Mouse (Mus musculus) forebrain, embryonic 11.5 days (tissue): ENCODE data around the gene Phf12. TPM values are rescaled to one million over a fixed set of nuclear protein-coding genes. Genes with fewer than 3 reads are reported as not detected.

Experiments
- ATAC-seq: fragments of 200-750 bp; cut with Nextera tagmentation; replicated peaks from 2 replicates; pipeline ENCODE4 v1.8.0; 2017; ENCODE audit warnings: moderate TSS enrichment; ENCODE audit not compliant: low FRiP score
- DNase-seq: peaks from one replicate; pipeline ENCODE4 v3.0.0-alpha.2; 2017; ENCODE audit warnings: low spot score
- H3K27ac ChIP-seq: fragments of 300-500 bp; sonication (generic); 2 replicates; pipeline ENCODE4 v1.5.1; 2014; ENCODE audit warnings: low read depth, low read length
- H3K27me3 ChIP-seq: fragments of 300-500 bp; sonication (generic); 2 replicates; pipeline ENCODE4 v1.6.1; 2014; ENCODE audit warnings: mild to moderate bottlenecking, low read length, mixed read lengths; ENCODE audit not compliant: control insufficient read depth, insufficient read depth
- H3K36me3 ChIP-seq: fragments of 300-500 bp; sonication (generic); 2 replicates; pipeline ENCODE4 v1.6.1; 2014; ENCODE audit warnings: mild to moderate bottlenecking, low read length, moderate library complexity, mixed read lengths; ENCODE audit not compliant: control insufficient read depth, insufficient read depth
- H3K4me1 ChIP-seq: fragments of 300-500 bp; sonication (generic); replicated peaks from 2 replicates; pipeline ENCODE4 v1.6.1; 2014; ENCODE audit warnings: low read length, mixed read lengths; ENCODE audit not compliant: control insufficient read depth, insufficient read depth
- H3K4me2 ChIP-seq: fragments of 300-500 bp; sonication (generic); 2 replicates; pipeline ENCODE4 v1.6.1; 2014; ENCODE audit warnings: low read depth, mild to moderate bottlenecking, low read length, moderate library complexity, mixed read lengths; ENCODE audit not compliant: severe bottlenecking
- H3K4me3 ChIP-seq: fragments of 300-500 bp; sonication (generic); 2 replicates; pipeline ENCODE4 v1.5.1; 2014; ENCODE audit warnings: low read depth, low read length
- H3K9ac ChIP-seq: fragments of 300-500 bp; sonication (generic); 2 replicates; pipeline ENCODE4 v1.6.1; 2014; ENCODE audit warnings: low read length
- H3K9me3 ChIP-seq: fragments of 300-500 bp; sonication (generic); 2 replicates; pipeline ENCODE4 v1.6.1; 2016; ENCODE audit warnings: low read length, mixed read lengths; ENCODE audit not compliant: control insufficient read depth
- WGBS: fragments of 180-500 bp; shearing (Covaris S2); extraction: QIAGEN DNeasy Blood & Tissue Kit; methylation state at CpG from one replicate; pipeline ENCODE4 v1.1.7; 2014; 5-methylcytosine and 5-hydroxymethylcytosine counted together
- polyA plus RNA-seq: library from polyadenylated mRNA; unstranded; fragments of >200 nt; fragmentation: Nextera tagmentation; extraction: Ambion mirVana; gene quantifications from 2 replicates; pipeline ENCODE4 v1.2.1, GENCODE M21; 2014

Gene Phf12
- polyA plus RNA-seq, 1 experiment from 2014 or later = 30.5 TPM

DNA sequence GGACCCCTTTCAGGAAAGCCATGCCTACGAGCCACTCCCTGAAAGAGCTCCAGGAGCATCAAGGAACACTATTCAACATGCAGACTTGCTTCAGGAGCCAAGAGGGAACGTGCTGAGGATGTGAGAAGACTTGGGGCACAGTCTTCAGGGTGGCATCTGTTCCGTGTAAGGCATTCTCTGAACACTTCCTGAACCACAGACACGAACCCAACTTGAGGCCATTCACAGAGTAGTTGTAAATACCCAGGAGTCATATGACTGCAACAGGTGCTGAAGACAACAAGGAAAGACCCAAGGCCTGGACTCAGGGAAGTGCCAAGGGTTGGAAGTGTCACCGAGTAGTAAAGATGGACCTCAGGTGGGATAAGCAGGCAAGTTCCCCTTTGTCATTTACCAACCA is 85.0 kb downstream of the Phf12 start:
- Histone ChIP-seq H3K9ac (no peak overlapping the region), H3K4me1 (no peaks in the 10 kb centered on the region), H3K9me3 (no peaks in the 10 kb centered on the region), H3K4me3 (no peak overlapping the region), H3K27ac (no peak overlapping the region), H3K4me2 (no peak overlapping the region), H3K36me3 (no peaks in the 10 kb centered on the region), H3K27me3 (no peaks in the 10 kb centered on the region)
- WGBS = 75% methylated on average over 5 of the region's 5 CpGs
- no peak for ATAC-seq
- DNase-seq = no peak

DNA sequence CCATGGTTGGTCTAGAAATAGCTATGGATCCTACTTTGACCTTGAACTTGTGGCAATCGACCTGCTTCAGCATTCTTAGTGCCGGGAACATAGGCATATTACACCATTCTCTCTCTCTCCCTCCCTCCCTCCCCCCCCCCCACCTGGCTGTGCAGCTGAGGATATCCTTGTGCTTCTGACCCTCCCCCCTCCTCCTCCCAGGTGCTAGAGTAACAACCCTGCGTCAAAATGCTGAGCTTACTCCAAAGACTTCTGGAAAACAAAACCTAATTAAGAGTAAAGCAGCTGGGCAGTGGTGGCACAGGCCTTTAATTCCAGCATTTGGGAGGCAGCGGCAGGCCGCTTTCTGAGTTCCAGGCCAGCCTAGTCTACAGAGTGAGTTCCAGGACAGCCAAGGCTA is 86.6 kb downstream of the Phf12 start:
- Histone ChIP-seq H3K27ac (no peak overlapping the region), H3K4me3 (no peak overlapping the region), H3K36me3 (peaks cover under 1% of the 10 kb centered on the region; the same call in 1 of the 2 replicates), H3K9ac (no peak overlapping the region), H3K4me1 (no peaks in the 10 kb centered on the region), H3K4me2 (no peak overlapping the region), H3K27me3 (no peaks in the 10 kb centered on the region), H3K9me3 (no peaks in the 10 kb centered on the region)
- DNase-seq = no peak
- 78% methylated on average over 5 of the region's 5 CpGs for WGBS
- no peak for ATAC-seq

DNA sequence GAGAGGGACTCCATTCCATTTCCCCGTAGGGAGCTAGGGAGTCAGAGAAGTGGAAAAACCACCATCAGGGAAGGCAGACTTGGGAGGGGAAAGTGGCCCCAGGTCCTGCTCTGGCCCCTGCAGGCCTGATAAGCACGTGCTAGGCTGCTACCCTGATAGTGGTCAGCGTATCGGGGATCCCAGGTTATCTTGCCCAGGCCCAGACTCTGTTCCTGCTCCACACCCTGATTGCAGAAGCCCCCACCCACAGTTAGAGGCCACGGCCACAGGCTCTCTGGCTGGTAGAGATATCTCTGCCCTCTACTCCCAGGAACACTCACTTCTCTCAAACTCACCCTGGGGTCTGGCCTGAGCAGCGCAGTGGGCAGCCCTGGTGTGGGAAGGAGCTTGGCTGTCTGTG is 87.1 kb downstream of the Phf12 start:
- no peak overlapping the region for H3K27ac ChIP-seq
- no peak for ATAC-seq
- H3K4me2 ChIP-seq = no peak overlapping the region
- peaks cover 3% of the 10 kb centered on the region; the same call in 1 of the 2 replicates for H3K36me3 ChIP-seq
- no peaks in the 10 kb centered on the region for H3K4me1 ChIP-seq
- H3K27me3 ChIP-seq = no peaks in the 10 kb centered on the region
- H3K4me3 ChIP-seq = no peak overlapping the region
- no peak for DNase-seq
- H3K9me3 ChIP-seq = no peaks in the 10 kb centered on the region
- WGBS = 86% methylated on average over 6 of the region's 6 CpGs
- H3K9ac ChIP-seq = no peak overlapping the region

DNA sequence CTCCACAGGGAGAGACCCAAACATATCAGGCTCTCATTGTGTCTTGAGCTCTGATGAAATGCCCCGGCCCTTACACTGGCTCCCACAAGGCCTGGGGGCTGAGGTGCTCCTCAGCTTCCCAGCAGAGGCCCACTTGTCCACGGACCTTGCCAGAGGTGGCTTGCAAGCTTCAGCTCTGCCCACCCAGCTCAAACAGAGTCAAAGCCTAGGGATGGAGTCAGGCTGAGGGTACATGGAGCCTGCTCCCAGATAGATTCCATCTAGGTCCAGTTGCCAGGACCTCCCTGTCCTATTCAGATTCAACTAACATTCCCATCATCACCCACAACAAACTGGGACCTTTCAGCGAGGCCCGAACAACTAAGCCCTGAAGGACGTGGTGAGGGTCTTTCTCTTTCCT is 89.4 kb downstream of the Phf12 start:
- no peaks in the 10 kb centered on the region for H3K27me3 ChIP-seq
- H3K9me3 ChIP-seq = no peaks in the 10 kb centered on the region
- peaks cover 5% of the 10 kb centered on the region; the same call in 1 of the 2 replicates for H3K36me3 ChIP-seq
- no peak overlapping the region for H3K9ac ChIP-seq
- H3K27ac ChIP-seq = no peak overlapping the region
- H3K4me3 ChIP-seq = no peak overlapping the region
- no peaks in the 10 kb centered on the region for H3K4me1 ChIP-seq
- ATAC-seq (no peak), DNase-seq (no peak)
- no peak overlapping the region for H3K4me2 ChIP-seq
- 84% methylated on average over 5 of the region's 5 CpGs for WGBS

DNA sequence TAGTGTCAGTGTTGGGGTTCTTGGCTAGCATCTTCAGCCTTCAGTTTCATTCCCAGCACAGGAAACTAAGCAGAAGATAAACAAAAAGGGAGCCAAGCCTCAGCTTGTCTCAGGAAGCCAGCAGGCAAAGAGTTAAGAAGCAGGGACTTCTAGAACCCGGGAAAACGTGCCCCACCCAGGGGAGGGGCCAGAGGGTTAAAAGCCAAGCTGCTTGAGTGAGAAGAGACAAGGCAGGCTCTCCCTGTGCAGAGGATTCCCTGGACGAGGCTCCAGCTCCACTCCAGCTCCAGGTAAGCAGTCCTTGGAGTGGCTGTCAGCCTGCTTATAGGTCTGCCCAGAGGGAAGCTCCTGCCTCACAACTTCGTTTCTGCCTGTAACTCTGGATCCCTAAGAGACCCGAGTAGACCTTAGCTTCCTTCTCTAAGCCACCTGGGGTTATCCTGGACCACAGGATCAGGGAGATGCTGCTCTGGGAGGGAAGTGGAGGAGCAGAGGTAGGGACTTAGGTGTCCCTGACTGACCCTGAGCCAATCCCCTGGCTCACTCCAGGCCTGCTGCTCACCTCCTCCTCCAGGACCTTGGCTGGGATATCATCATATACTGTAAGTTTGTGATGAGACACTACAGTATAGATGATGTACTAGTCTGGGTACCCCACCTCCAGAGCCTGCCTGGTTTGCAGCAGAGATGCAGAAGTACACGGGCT is 90.0 kb downstream of the Phf12 start:
- no peaks in the 10 kb centered on the region for H3K27me3 ChIP-seq
- H3K4me3 ChIP-seq = no peak overlapping the region
- H3K9me3 ChIP-seq = no peaks in the 10 kb centered on the region
- no peak overlapping the region for H3K4me2 ChIP-seq
- no peak overlapping the region for H3K27ac ChIP-seq
- no peak overlapping the region for H3K9ac ChIP-seq
- peaks cover 5% of the 10 kb centered on the region; the same call in 1 of the 2 replicates for H3K36me3 ChIP-seq
- no peak for DNase-seq
- H3K4me1 ChIP-seq = no peaks in the 10 kb centered on the region
- 35% methylated on average over 6 of the region's 6 CpGs for WGBS
- ATAC-seq = no peak

DNA sequence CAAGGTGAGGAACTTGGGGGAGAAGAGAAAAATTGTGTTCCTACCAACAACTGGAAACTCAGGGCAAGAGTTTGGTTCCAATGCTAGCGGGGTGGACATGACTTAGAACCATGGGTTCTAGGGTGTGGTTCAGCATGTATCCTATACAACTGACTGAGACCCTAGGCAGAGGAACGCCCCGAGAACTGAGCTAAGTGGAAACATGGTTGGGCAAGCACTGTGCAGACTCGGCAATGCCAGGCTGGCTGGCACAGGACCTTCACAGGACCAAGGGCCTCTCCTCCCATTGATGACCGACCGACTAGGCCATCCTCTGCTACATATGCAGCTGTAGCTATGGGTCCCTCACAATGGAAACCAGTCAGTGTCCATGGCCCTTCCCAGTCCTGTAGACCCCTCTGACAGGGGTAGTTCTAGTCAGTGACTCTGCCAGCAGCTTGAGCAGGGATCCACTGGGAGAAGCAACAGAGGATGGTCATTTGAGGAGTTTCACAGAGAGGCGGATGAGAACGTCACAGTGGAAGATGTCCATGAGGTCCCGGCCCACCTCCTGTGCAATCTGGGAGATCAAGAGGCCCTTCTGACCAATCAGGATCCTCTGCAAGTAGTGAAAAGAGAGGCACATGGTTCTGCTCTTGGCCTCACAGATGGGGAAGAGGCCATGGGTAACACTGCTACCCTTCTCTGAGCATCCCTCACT is 91.2 kb downstream of the Phf12 start:
- WGBS = 91% methylated on average over 9 of the region's 9 CpGs

DNA sequence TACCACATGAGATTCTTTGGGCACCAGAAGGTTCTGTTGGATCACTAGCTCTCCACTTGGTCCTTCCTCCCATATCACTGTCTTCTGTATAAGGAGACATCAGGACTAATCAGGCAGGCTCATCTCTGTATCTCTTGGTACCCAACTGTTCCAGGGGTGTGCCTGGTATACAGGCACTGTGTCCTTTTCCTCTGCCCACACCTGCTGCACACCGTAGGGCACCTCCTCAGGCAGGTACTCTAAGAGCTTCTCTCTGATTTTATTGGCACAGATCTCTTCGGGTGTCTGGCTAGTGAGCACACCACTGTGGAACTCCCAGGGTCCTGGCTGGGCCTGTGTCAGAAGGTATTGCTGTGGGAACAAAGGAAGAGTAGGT is 91.7 kb downstream of the Phf12 start:
- ATAC-seq (no peak), DNase-seq (no peak)
- Histone ChIP-seq H3K4me1 (no peaks in the 10 kb centered on the region), H3K27ac (no peak overlapping the region), H3K4me2 (no peak overlapping the region), H3K9me3 (no peaks in the 10 kb centered on the region), H3K36me3 (peaks cover 5% of the 10 kb centered on the region; the same call in 1 of the 2 replicates), H3K27me3 (no peaks in the 10 kb centered on the region), H3K9ac (no peak overlapping the region), H3K4me3 (no peak overlapping the region)
- WGBS = 85% methylated on average over 2 of the region's 2 CpGs

More for the DNA sequence above, 91.2 kb downstream of the Phf12 start:
- Histone ChIP-seq H3K4me2 (no peak overlapping the region), H3K27me3 (no peaks in the 10 kb centered on the region), H3K9ac (no peak overlapping the region), H3K4me1 (no peaks in the 10 kb centered on the region), H3K4me3 (no peak overlapping the region), H3K9me3 (no peaks in the 10 kb centered on the region), H3K27ac (no peak overlapping the region), H3K36me3 (peaks cover 5% of the 10 kb centered on the region; the same call in 1 of the 2 replicates)
- DNase-seq (no peak), ATAC-seq (no peak)

DNA sequence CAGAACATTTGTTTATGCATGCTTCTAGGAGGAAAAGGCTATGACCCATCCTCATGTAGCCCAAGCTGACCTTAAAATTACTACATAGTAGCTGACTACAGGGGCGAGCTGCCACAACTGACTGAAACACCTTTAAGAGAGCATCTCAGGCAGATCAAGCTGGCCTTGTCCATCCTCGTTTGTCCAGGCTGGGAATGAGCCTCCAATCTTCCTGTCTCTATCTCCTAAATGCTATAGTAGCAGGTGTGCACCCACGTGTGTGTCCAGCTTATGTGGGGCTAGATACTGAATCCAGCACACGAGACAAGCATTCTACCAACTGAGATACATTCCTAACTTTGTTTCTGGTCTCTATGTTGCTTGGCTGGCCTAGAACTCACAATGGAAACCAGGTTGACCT is 92.1 kb downstream of the Phf12 start:
- 89% methylated on average over 4 of the region's 4 CpGs for WGBS
- ATAC-seq = no peak
- Histone ChIP-seq H3K9ac (no peak overlapping the region), H3K36me3 (peaks cover 5% of the 10 kb centered on the region; the same call in 1 of the 2 replicates), H3K27ac (no peak overlapping the region), H3K4me3 (no peak overlapping the region), H3K27me3 (no peaks in the 10 kb centered on the region), H3K4me1 (no peaks in the 10 kb centered on the region), H3K9me3 (no peaks in the 10 kb centered on the region), H3K4me2 (no peak overlapping the region)
- no peak for DNase-seq
